In the genomic region with DNA sequence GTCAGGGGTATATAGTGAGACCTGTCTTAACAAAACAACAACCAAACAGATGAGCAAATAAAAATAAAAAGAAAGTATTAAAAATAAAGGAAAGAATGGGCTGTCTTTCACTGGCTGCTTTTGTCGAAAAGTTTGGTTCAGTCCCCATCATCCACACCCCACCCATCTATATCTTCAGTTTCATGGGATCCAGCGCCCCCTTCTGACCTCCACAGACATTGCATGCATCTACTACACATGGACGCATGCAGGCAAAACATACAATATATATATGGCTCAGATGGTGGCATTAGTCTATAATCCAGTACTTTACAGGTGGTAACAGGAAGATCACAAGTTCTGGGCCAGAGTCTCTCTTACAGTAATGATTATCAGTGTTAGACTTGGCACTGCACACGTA, we compare ENCODE assay signal across 9 mouse cellular contexts. TPM values are rescaled to one million over a fixed set of nuclear protein-coding genes. Genes with fewer than 3 reads are reported as not detected.
DNase-seq lines count a peak whose midpoint lies in the region; ATAC-seq and TF ChIP-seq lines count a peak whose summit lies in the region.
"Had no signal": no experiment of that assay in that cellular context is flagged by ENCODE, and none has a peak within 500 bp of the region (broad histone marks: within the 10 kb centered on the region; RNA-seq: fewer than 3 reads in every experiment).

No protein-coding gene starts in this region.

- ATAC-seq in intestine, postnatal 0 days: no peak
- ATAC-seq in intestine, embryonic 15.5 days: no peak
- ATAC-seq in hematopoietic stem cell, adult 5-6 weeks (replicated peaks in 1 of 2; ENCODE audit: insufficient read depth in 1 of 2, low FRiP score in 2 of 2, low TSS enrichment in 1 of 2, low read depth in 1 of 2, poor library complexity in 2 of 2, severe bottlenecking in 2 of 2): peak; percentile 73 to 81
- no peak for ATAC-seq in intestine, embryonic 16.5 days

- WGBS in intestine, postnatal 0 days: 57% methylated on average over 4 of the region's 4 CpGs
- WGBS in intestine, embryonic 15.5 days: 60% methylated on average over 4 of the region's 4 CpGs
- 47% methylated on average over 4 of the region's 4 CpGs for WGBS in intestine, embryonic 16.5 days

- peak; percentile 98 for TF ChIP-seq RAD21 in MEL (IDR thresholded peaks at IDR 0.05; ENCODE audit: low read depth, low read length)

- no peak for TF ChIP-seq EP300 in MEL (IDR thresholded peaks at IDR 0.05; ENCODE audit: low read depth in 1 of 2, low read length in 2 of 2)

- no peak overlapping the region for H3K4me2 ChIP-seq in intestine, postnatal 0 days (replicated peaks; ENCODE audit: low read depth)
- no peak overlapping the region for H3K4me2 ChIP-seq in intestine, embryonic 15.5 days (replicated peaks)
- H3K4me2 ChIP-seq in intestine, embryonic 16.5 days (ENCODE audit: low read depth, low read length): no peak overlapping the region
- H3K4me2 ChIP-seq: embryonic facial prominence, embryonic 12.5 days had no signal

- H3K9me3 ChIP-seq in intestine, postnatal 0 days (ENCODE audit: control insufficient read depth): no peaks in the 10 kb centered on the region
- H3K9me3 ChIP-seq in intestine, embryonic 15.5 days: no peaks in the 10 kb centered on the region
- no peaks in the 10 kb centered on the region for H3K9me3 ChIP-seq in MEL (replicated peaks; ENCODE audit: insufficient read depth, low read length)
- no peaks in the 10 kb centered on the region for H3K9me3 ChIP-seq in intestine, embryonic 16.5 days (ENCODE audit: control insufficient read depth, low read length)
- H3K9me3 ChIP-seq: embryonic facial prominence, embryonic 12.5 days had no signal

- DNase-seq in MEL (ENCODE audit: low read depth, low spot score): peak; percentile 92
- DNase-seq in natural killer cell, adult 2 months (ENCODE audit: low spot score in 2 of 2): peak; percentile 63 to 78
- no peak for DNase-seq in embryo, embryonic 11 days
- no peak for DNase-seq in layer of hippocampus, postnatal 36 days

- H3K27ac ChIP-seq in intestine, postnatal 0 days (ENCODE audit: low read depth, low read length): no peak overlapping the region
- H3K27ac ChIP-seq in intestine, embryonic 15.5 days: no peak overlapping the region
- no peak overlapping the region for H3K27ac ChIP-seq in MEL (ENCODE audit: control insufficient read depth, low read depth, low read length)
- no peak overlapping the region for H3K27ac ChIP-seq in intestine, embryonic 16.5 days (ENCODE audit: low read length)
- H3K27ac ChIP-seq: embryonic facial prominence, embryonic 12.5 days had no signal

- H3K79me2 ChIP-seq in MEL (ENCODE audit: control insufficient read depth, insufficient read depth, low read length, poor library complexity): no peaks in the 10 kb centered on the region

- H3K4me1 ChIP-seq in intestine, postnatal 0 days (replicated peaks; ENCODE audit: control insufficient read depth, insufficient read depth, low read length): no peaks in the 10 kb centered on the region
- no peaks in the 10 kb centered on the region for H3K4me1 ChIP-seq in intestine, embryonic 15.5 days (replicated peaks)
- H3K4me1 ChIP-seq in MEL (ENCODE audit: control insufficient read depth in 1 of 2, insufficient read depth in 2 of 2, low read length in 2 of 2): no peaks in the 10 kb centered on the region
- H3K4me1 ChIP-seq in intestine, embryonic 16.5 days (ENCODE audit: control insufficient read depth, insufficient read depth, low read length): no peaks in the 10 kb centered on the region
- H3K4me1 ChIP-seq: embryonic facial prominence, embryonic 12.5 days had no signal

- no peak overlapping the region for H3K9ac ChIP-seq in intestine, postnatal 0 days (ENCODE audit: low read depth, low read length)
- no peak overlapping the region for H3K9ac ChIP-seq in intestine, embryonic 15.5 days
- H3K9ac ChIP-seq in MEL (ENCODE audit: control insufficient read depth, low read depth, low read length, poor library complexity, severe bottlenecking): no peak overlapping the region
- H3K9ac ChIP-seq in intestine, embryonic 16.5 days (ENCODE audit: low read depth, low read length): no peak overlapping the region
- H3K9ac ChIP-seq: embryonic facial prominence, embryonic 12.5 days had no signal

- H3K4me3 ChIP-seq in intestine, postnatal 0 days (ENCODE audit: low read depth, low read length): no peak overlapping the region
- no peak overlapping the region for H3K4me3 ChIP-seq in intestine, embryonic 15.5 days (replicated peaks)
- H3K4me3 ChIP-seq in MEL (ENCODE audit: control insufficient read depth in 1 of 2, insufficient read depth in 1 of 2, low read depth in 2 of 2, low read length in 2 of 2): no peak overlapping the region
- no peak overlapping the region for H3K4me3 ChIP-seq in intestine, embryonic 16.5 days (ENCODE audit: low read length)
- H3K4me3 ChIP-seq: embryonic facial prominence, embryonic 12.5 days had no signal

- no peak for TF ChIP-seq POLR2A in MEL (IDR thresholded peaks at IDR 0.05; ENCODE audit: control insufficient read depth in 1 of 2, insufficient read depth in 1 of 2, low read depth in 1 of 2, low read length in 2 of 2, poor library complexity in 1 of 2)

- H3K36me3 ChIP-seq in intestine, postnatal 0 days (ENCODE audit: control insufficient read depth, insufficient read depth): no peaks in the 10 kb centered on the region
- no peaks in the 10 kb centered on the region for H3K36me3 ChIP-seq in intestine, embryonic 15.5 days
- H3K36me3 ChIP-seq in MEL (ENCODE audit: control insufficient read depth in 1 of 2, insufficient read depth in 2 of 2, low read length in 2 of 2): no peaks in the 10 kb centered on the region
- no peaks in the 10 kb centered on the region for H3K36me3 ChIP-seq in intestine, embryonic 16.5 days (ENCODE audit: control insufficient read depth, insufficient read depth, low read length)
- H3K36me3 ChIP-seq: embryonic facial prominence, embryonic 12.5 days had no signal

- no peaks in the 10 kb centered on the region for H3K27me3 ChIP-seq in intestine, postnatal 0 days (replicated peaks; ENCODE audit: control insufficient read depth, insufficient read depth, low read length)
- no peaks in the 10 kb centered on the region for H3K27me3 ChIP-seq in intestine, embryonic 15.5 days (replicated peaks)
- H3K27me3 ChIP-seq in MEL (ENCODE audit: control insufficient read depth in 1 of 2, insufficient read depth in 2 of 2, low read length in 2 of 2): no peaks in the 10 kb centered on the region; a peak in 3 of 4 replicates
- no peaks in the 10 kb centered on the region for H3K27me3 ChIP-seq in intestine, embryonic 16.5 days (replicated peaks; ENCODE audit: control insufficient read depth, insufficient read depth, low read length)
- H3K27me3 ChIP-seq: embryonic facial prominence, embryonic 12.5 days had no signal

- TF ChIP-seq CTCF in intestine, postnatal 0 days (IDR thresholded peaks at IDR 0.05; ENCODE audit: low read depth): peak; percentile 69
- peak; percentile 94 to 99 (median 99) for TF ChIP-seq CTCF in MEL (IDR thresholded peaks at IDR 0.05 in 2 of 3, conservative IDR thresholded peaks at IDR 0.05 in 1 of 3; ENCODE audit: control insufficient read depth in 1 of 3, insufficient read depth in 1 of 3, low read depth in 2 of 3, low read length in 3 of 3, poor library complexity in 1 of 3, severe bottlenecking in 1 of 3)

RNA-seq across cellular contexts. Expression of a gene that starts 6.4 kb away (rescaled TPM):
- polyA plus RNA-seq in intestine, postnatal 0 days (2015; fragmentation: Nextera tagmentation; extraction: Ambion mirVana): 1.0 and 1.3 TPM in 2 replicates
- polyA plus RNA-seq in intestine, embryonic 15.5 days (2015; fragmentation: Nextera tagmentation; extraction: Ambion mirVana): 4.3 and 4.8 TPM in 2 replicates
- 0.35 and 0.69 TPM in 2 replicates for total RNA-seq in MEL (2012; rRNA removed)
- polyA plus RNA-seq in MEL (2012; ENCODE audit: insufficient read depth in 1 of 2, insufficient read length in 2 of 2, low read depth in 1 of 2, low replicate concordance in 2 of 2, missing spikeins in 1 of 2): 1 to 10 TPM in 1 of 2 experiments, not detected in 1; 3.2 TPM
- total RNA-seq in hematopoietic stem cell, adult 5-6 weeks (2017): 0.31 and 1.3 TPM in 2 replicates
- 1.1 and 2.3 TPM in 2 replicates for polyA plus RNA-seq in intestine, embryonic 16.5 days (2015; fragmentation: Nextera tagmentation; extraction: Ambion mirVana)
- 10 to 100 TPM; 36.1 to 41.0 TPM for total RNA-seq in layer of hippocampus, postnatal 36 days (2021)

RNA-seq across cellular contexts. Expression of a gene that starts 11.7 kb away (rescaled TPM):
- 3.6 and 4.7 TPM in 2 replicates for polyA plus RNA-seq in intestine, postnatal 0 days (2015; fragmentation: Nextera tagmentation; extraction: Ambion mirVana)
- polyA plus RNA-seq in intestine, embryonic 15.5 days (2015; fragmentation: Nextera tagmentation; extraction: Ambion mirVana): 4.3 and 5.3 TPM in 2 replicates
- total RNA-seq in MEL (2012; rRNA removed): 3.1 and 4.5 TPM in 2 replicates
- 1 to 10 TPM in 1 of 2 experiments, not detected in 1; 5.8 TPM for polyA plus RNA-seq in MEL (2012; ENCODE audit: insufficient read depth in 1 of 2, insufficient read length in 2 of 2, low read depth in 1 of 2, low replicate concordance in 2 of 2, missing spikeins in 1 of 2)
- 15.2 and 16.3 TPM in 2 replicates for total RNA-seq in hematopoietic stem cell, adult 5-6 weeks (2017)
- 4.9 and 5.3 TPM in 2 replicates for polyA plus RNA-seq in intestine, embryonic 16.5 days (2015; fragmentation: Nextera tagmentation; extraction: Ambion mirVana)
- total RNA-seq in layer of hippocampus, postnatal 36 days (2021): 1 to 10 TPM; 1.2 to 1.6 TPM

RNA-seq across cellular contexts. Expression of a gene that starts 20.0 kb away (rescaled TPM):
- polyA plus RNA-seq in intestine, postnatal 0 days (2015; fragmentation: Nextera tagmentation; extraction: Ambion mirVana): 7.1 and 7.5 TPM in 2 replicates
- 10.3 and 10.7 TPM in 2 replicates for polyA plus RNA-seq in intestine, embryonic 15.5 days (2015; fragmentation: Nextera tagmentation; extraction: Ambion mirVana)
- 22.1 and 22.7 TPM in 2 replicates for total RNA-seq in MEL (2012; rRNA removed)
- 100 to 1,000 TPM in 1 of 2 experiments, 10 to 100 TPM in 1; 22.9 to 102 TPM for polyA plus RNA-seq in MEL (2012; ENCODE audit: insufficient read depth in 1 of 2, insufficient read length in 2 of 2, low read depth in 1 of 2, low replicate concordance in 2 of 2, missing spikeins in 1 of 2)
- total RNA-seq in hematopoietic stem cell, adult 5-6 weeks (2017): 8.6 and 10.4 TPM in 2 replicates
- 9.8 and 11.0 TPM in 2 replicates for polyA plus RNA-seq in intestine, embryonic 16.5 days (2015; fragmentation: Nextera tagmentation; extraction: Ambion mirVana)
- 10 to 100 TPM; 16.8 to 18.1 TPM for total RNA-seq in layer of hippocampus, postnatal 36 days (2021)

RNA-seq across cellular contexts. Expression of a gene that starts 20.1 kb away (rescaled TPM):
- 49.3 and 54.8 TPM in 2 replicates for polyA plus RNA-seq in intestine, postnatal 0 days (2015; fragmentation: Nextera tagmentation; extraction: Ambion mirVana)
- 57.0 and 62.3 TPM in 2 replicates for polyA plus RNA-seq in intestine, embryonic 15.5 days (2015; fragmentation: Nextera tagmentation; extraction: Ambion mirVana)
- total RNA-seq in MEL (2012; rRNA removed): 71.8 and 93.1 TPM in 2 replicates
- polyA plus RNA-seq in MEL (2012; ENCODE audit: insufficient read depth in 1 of 2, insufficient read length in 2 of 2, low read depth in 1 of 2, low replicate concordance in 2 of 2, missing spikeins in 1 of 2): 100 to 1,000 TPM in 1 of 2 experiments, not detected in 1; 104 TPM
- total RNA-seq in hematopoietic stem cell, adult 5-6 weeks (2017): 96.4 and 116 TPM in 2 replicates
- 56.9 and 62.2 TPM in 2 replicates for polyA plus RNA-seq in intestine, embryonic 16.5 days (2015; fragmentation: Nextera tagmentation; extraction: Ambion mirVana)
- 10 to 100 TPM; 49.5 to 50.4 TPM for total RNA-seq in layer of hippocampus, postnatal 36 days (2021)

RNA-seq across cellular contexts. Expression of a gene that starts 29.6 kb away (rescaled TPM):
- 0.44 and 0.73 TPM in 2 replicates for polyA plus RNA-seq in intestine, postnatal 0 days (2015; fragmentation: Nextera tagmentation; extraction: Ambion mirVana)
- polyA plus RNA-seq in intestine, embryonic 15.5 days (2015; fragmentation: Nextera tagmentation; extraction: Ambion mirVana): 0.83 and 0.99 TPM in 2 replicates
- 1.6 and 3.1 TPM in 2 replicates for total RNA-seq in MEL (2012; rRNA removed)
- 1 to 10 TPM in 1 of 2 experiments, not detected in 1; 5.4 TPM for polyA plus RNA-seq in MEL (2012; ENCODE audit: insufficient read depth in 1 of 2, insufficient read length in 2 of 2, low read depth in 1 of 2, low replicate concordance in 2 of 2, missing spikeins in 1 of 2)
- 0.63 TPM in 1 of 2 replicates, not detected in the other for total RNA-seq in hematopoietic stem cell, adult 5-6 weeks (2017)
- polyA plus RNA-seq in intestine, embryonic 16.5 days (2015; fragmentation: Nextera tagmentation; extraction: Ambion mirVana): 1.1 and 1.2 TPM in 2 replicates
- 1 to 10 TPM in 1 of 2 experiments, under 1 TPM in 1; 0.96 to 1.1 TPM for total RNA-seq in layer of hippocampus, postnatal 36 days (2021)

Comparison
In these comparisons a context has a peak if more than half of its experiments do, and no peak if none do; other contexts are left out.
1. ATAC-seq: peak in hematopoietic stem cell, adult 5-6 weeks (2 of 2); none in intestine, postnatal 0 days (single experiment), intestine, embryonic 15.5 days (single experiment) and intestine, embryonic 16.5 days (single experiment).
2. DNase-seq: peak in MEL (single experiment) and natural killer cell, adult 2 months (2 of 2); none in embryo, embryonic 11 days (single experiment) and layer of hippocampus, postnatal 36 days (0 of 2).